Mouse (Mus musculus) regulatory T cell (primary cell): ENCODE results near the gene B3gat2.

Source experiments
- in situ Hi-C: fragments of 300-600 bp; cut with MboI, MseI; formaldehyde crosslinking; loops from one replicate; pipeline ENCODE4 v1.15.1; 2025; ENCODE audit warnings: high pct_unique_total_duplicates

B3gat2 gene

DNA sequence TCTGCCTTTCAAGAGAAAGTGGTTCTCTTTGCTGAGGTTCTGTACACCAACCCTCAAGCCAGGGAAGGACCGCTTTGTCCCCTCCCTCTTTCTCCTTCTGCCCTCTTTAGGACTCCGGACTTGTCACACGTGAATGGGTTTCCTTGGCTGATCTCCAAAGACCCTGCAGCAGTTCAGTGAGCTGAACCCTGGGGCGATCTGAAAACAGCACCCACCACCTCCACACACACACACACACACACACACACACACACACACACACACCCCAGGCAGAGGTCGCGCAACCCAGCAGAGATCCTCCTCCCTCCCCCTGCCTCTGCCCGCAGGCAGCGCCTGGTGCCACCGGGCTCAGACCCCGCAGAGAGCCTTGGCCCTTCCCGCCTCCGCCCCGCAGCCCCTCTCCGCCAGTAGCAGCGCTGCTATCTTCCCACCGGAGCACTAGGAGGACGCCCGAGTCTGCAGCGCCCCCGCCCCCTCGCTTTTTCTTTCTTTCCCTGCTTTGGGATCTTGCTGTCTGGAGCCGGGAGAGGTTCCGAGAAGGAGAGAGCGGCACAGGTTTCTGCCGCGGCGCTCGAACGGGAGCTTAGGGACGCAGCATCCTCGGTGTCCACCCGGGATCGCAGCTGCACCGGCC lies at the start of gene B3gat2:
Gene B3gat2, plus strand, starts transcription at position 252 of the 634 bp plus-strand sequence.
- in situ Hi-C loops = no loop called here

DNA sequence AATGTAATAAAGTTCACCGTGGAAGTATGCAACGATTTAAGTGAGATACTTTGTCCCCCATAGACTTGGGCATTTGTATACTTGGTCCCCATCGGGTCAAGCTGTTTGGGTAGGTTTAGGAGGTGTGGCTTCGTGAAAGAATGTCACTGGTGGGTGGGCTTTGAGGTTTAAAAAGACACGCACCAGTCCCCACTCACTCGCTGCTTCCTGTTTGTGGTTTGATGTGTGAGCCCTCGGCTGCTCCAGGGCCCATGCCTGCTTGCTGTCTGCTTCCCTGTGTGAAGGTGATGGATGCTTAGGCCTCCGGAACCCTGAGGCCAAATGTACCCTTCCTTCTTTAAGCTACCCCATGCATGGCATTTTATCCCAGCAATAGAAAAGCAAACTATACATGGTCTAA lies 41.2 kb upstream of the B3gat2 start:
- in situ Hi-C loops = no loop called here

DNA sequence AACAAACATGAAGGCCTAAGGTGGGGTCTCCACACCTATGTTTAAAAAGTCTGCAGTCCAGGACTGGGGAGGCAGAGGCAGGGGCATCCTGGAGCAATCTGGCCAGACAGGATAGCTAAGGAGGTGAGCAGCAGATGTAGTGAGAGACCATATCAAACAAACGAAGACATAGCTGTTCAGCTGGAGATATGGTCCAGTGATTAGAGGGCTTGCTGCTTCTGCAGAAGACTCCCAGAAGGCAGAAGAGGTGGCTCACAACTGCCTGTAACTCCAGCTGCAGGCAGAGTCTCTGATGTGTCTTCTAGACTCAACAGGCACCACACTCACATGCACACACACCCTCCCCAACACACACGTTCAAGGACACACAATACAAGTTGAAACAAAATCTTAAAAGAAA lies 40.5 kb upstream of the B3gat2 start:
- in situ Hi-C loops = no loop called here

DNA sequence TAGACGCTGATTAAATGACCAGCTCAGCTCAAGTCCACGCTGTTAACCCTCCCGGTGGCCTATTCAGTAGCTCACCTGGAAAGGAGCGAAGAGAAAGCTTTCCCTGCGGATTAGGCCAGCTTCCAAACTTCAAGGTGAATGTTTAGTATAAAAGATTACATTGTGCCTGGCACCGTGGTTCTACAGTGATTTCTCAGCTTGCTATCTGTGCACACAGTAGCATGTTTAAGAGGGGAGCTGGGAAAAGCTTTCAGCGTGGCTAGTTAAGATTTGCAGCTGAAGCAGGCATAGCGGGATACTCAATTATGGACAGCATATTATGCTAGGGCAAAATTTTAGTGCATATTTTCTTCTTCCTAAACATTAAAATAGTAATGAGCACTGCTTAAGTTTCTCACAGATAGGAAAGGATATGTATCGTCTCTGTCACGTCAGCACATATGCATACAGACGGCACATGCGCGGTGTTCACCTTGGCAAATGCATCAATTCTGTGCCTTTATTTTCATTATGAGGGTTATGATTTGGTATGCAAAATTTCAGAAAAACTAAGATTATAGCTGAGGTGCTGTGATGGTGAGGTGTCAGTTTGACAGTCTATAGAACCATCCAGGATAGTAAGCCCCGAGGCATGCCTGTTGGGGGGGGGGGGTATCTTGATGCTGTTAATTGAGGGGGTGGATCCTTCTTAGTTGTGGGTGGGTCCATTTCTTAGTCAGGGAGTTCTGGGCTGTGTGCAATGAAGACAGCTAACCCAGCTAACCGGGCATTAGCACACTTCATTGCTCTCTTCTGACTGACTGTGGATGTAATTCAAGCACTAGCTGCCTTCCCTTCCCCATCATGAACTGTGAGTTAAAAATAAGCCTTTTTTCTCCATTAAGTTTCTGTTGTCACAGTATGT lies 38.8 kb upstream of the B3gat2 start:
- in situ Hi-C loops = no loop called here

DNA sequence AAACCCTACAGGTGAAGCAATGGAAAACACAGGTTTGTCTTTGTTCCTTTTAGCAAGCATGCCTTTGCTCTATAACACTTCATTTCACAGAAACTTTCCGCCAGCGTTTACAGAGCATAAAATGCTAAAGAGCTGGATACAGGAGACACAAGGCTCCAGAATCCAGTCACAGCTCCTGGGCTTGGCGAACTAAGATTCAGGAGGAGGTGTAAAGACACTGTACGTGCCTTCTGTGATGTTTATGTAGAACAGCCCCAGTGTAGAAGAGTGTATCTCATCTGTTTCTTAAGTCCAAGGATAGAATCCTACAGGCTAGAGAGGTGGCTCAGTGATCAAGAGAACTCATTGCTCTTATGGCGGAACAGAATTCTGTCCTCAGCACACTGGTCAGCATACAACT lies 30.2 kb upstream of the B3gat2 start:
- in situ Hi-C loops = no loop called here

DNA sequence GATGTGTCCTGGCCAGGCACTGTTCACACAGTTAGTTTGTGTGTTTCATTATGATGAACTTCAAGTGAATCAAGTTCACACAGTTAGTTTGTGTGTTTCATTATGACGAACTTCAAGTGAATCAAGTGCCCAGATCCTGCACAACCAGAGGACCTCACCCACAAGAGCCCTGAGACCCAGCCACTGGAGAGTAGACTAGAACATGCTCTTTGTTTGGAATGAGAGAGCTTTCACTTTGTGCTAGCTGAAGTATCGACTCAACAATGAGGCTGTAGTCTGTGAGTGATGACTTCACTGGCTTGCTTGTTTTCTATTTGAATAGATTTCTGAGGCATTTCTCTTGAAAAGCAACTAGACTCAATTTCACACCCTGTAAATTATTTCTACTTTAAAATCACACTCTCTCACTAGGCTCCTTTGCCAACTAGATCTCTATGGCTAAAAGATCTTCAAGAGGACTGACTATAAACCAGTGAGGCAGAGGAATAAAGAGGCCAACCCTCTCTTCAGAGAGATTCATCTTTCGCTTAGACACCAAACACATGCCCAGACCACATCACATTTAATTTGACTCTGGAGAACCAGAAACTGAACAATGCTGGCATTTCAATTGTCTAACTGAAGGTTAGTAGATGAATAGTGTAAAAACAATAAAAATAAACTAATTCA lies 10.6 kb upstream of the B3gat2 start:
- in situ Hi-C loops = no loop called here

DNA sequence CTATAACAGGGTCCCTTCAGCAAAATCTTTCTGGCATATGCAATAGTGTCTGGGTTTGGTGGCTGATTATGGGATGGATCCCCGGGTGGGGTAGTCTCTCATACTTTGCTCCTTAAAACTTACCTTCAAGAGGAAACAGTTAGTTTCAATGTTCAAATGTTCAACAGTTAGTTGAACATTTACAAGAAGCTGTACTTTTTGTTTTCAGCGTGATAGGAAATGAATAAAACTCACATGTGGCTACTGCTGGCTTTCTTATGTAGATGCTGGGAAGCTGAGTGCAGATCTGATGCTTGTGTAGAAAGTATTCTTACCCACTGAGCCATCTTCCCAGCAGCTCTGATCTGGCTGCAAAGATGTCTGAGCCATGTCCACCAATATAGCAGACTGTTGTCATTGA lies 8.5 kb upstream of the B3gat2 start:
- in situ Hi-C loops = no loop called here

DNA sequence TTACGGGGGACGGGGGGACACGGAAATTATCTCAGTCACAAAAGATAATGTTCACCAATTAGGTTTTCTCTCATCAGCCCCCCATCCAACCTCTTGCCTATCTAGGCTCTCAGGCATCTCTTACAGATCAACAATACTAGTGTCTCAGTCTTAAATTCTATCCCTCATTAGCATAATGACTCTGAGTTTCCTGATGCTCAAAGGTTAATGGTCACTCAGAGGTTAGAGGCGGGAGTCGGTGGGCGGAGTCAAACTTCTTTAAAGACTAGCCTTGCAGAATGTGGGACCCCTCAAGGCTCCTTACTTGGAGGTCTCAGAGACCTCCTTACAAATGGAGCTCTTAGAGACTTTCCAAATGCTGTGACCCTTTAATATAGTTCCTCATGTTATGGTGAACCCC lies 8.0 kb upstream of the B3gat2 start:
- in situ Hi-C loops = no loop called here

DNA sequence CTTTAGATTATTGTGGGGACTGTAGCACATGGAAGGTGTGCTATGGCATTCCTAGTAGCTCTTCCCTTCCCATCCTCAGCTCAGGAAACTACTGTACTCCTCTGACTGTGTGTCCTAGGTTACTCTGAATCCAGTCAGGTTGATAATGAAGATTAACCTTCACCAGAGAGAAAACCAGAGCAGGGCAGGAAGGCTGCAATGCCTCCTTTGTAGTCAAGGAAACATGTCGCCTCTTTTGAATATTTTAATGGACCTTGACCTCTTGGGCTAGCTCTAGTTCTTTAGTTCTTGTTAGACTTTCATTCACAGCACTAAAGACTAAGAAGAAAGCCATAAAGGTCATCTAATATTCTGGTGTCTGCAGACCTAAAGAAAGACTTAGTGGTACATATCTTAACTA lies 7.2 kb upstream of the B3gat2 start:
- in situ Hi-C loops = no loop called here

DNA sequence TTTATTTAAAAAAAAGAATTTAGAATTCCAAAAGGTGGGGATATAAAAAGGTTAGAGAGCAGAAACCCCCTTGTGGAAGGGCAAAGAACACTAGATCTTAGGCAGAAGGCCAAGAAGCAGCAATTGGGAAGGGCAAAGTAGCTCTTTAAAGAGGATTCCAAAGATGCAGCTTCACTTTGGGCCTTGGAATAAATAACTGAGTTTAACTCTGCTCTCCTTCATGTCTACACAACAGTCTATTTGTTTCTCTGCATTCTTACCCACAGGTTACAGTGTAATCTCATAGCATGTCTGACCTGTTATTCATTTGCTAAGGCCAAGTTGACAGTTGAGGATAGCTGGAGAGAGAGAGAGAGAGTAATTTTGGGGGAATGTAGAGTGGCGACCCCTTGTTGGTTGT lies 6.6 kb upstream of the B3gat2 start:
- in situ Hi-C loops = no loop called here

DNA sequence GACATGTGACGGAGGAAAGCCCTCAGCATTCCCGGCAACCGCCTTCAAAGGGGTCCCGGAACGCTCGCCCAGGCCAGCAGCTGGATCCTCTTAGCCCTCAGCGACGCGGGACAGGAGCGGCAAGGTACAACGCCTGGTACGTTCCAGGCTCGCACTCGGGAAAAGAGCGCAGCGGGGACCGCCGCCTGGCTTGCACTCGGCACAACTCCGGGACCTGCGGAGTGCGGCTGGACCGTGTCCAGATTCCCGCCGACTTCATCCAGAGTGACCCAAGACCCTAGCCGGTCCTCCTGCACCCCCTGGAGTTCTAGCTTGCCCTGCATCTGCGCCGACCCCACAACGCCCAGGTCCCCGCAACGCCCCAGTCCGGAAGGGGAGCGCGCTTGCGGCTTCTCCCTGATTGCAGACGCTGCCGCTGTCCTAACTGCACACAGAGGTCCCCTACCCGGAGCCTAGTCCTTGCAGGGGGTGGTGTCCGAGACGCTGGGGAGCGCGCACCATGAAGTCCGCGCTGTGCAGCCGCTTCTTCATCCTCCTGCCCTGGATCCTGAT lies 659 bp downstream of the B3gat2 start:
- in situ Hi-C loops = no loop called here

DNA sequence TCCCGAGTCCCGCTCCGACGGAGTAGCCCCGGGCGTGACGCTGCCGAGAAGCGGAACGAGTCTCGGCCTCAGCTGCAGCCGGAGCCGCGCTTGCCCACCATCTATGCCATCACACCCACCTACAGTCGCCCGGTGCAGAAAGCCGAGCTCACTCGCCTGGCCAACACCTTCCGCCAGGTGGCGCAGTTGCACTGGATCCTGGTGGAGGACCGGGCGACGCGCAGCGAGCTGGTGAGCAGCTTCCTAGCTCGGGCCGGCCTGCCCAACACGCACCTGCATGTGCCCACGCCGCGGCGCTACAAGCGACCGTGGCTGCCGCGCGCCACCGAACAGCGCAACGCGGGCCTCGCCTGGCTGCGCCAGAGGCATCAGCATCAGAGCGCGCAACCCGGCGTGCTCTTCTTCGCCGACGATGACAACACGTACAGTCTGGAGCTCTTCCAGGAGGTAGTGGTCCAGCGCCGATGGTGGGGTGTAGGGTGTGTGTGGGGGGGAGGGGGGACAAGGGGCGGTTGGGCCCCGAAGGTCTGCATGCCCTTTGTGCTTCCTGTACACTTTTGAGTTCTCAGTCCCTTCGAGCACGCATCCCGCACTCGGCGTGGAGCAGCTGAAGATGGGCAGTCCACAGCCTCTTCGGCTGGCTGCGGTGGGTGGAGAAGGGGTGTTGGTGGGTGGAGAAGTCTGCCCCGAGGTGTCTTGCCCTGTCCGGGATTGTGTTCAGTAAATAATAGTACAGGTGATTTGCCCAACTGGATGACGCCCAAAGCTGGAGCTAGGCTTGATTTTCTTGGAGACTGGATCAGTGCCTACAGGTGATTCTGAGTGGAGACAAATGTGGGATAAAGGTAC lies 1.5 kb downstream of the B3gat2 start:
- in situ Hi-C loops = no loop called here

DNA sequence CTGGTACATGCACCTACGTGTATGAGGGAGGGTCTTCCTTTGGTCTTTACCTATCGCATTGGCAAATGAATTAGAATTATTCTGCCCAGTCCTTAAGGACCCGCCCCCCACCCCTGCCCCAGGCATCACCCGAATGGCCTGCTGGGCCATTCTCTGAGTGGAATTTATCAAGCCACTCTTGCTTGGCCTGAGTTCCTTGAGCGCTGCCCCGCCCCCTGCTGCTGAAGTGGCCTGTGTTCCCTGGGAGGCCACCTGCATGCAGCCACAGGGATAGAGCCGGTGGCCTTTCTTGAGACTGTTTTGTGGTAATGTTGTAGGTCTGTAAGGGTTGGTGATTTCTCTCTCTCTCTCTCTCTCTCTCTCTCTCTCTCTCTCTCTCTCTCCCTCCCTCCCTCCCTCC lies 2.2 kb downstream of the B3gat2 start:
- in situ Hi-C loops = no loop called here

DNA sequence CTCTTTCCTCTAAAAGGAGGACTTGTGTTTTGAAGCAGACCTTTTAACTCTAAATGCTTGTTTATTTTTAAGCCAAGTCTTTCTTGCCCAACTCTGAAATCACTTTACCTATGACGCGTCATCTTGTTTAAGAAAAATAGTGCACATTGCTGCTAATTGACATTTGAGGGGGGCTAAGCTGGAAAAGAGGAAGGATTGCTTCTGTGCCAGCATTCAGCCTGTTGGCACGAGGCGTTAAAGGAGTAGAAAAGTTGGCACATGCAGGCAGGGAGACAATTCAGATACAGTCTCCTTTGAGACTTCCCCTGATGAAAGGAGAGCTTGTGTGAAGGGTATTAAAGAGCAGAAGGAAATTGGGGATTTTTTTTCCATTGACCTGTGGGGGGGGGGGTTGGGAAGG lies 3.2 kb downstream of the B3gat2 start:
- in situ Hi-C loops = no loop called here

DNA sequence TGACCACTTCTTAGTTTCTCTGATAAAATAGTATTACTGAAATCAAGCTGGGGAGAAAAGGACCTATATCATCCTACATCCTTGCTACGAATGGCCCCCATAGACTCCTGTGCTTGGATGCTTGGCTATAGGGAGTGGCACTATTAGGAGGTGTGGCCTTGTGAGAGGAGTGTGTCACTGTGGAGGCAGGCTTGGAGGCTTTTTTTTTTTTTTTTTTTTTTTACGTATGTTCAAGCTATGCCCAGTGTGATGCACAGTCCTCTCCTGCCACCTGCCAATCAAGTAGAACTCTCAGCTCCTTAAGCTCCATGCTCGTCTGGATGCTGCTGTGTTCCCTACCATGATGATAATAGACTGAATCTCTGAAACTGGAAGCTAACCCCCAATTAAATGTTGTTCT lies 11.5 kb downstream of the B3gat2 start:
- in situ Hi-C loops = no loop called here

DNA sequence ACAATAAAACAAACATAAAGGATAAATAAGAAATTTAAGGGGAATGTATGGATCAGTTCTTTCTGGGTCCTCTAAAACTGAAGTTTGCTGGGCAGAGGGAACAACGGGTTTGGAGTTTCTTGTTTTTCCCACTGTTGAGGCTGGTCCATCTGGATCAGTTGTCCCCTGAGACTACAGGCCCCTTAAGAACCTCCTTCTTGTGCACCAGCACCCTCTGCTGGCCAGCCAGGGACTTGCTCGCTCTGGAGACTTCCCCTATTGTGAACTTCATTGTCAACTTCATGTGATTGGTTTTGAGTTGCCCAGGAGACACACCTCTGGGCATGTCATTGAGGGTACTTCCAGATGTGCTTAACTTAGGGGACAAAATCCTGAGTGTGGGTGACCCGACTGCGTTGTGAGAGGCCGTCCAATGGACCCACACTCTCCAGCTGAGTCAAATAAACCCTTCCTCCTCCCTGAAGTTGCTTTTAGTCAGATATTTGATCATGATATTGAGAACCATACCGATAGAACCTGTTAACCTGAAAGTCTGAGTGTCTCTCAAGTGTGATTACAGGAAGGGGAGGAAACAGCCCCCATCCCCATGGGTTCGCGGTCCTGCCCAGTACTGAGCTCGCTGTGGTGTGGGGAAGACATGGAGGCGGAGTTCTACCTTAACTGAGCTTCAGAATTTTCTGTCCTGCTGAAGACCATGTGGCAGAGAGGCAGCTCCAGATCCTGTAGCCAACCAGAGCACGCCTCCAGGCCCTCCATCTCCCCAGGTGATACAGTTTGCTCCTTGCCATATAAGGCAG lies 31.4 kb downstream of the B3gat2 start:
- in situ Hi-C loops = loop anchor here (10.0 kb wide), 1 partner anchor 468 kb away; no protein-coding TSS in a partner anchor

DNA sequence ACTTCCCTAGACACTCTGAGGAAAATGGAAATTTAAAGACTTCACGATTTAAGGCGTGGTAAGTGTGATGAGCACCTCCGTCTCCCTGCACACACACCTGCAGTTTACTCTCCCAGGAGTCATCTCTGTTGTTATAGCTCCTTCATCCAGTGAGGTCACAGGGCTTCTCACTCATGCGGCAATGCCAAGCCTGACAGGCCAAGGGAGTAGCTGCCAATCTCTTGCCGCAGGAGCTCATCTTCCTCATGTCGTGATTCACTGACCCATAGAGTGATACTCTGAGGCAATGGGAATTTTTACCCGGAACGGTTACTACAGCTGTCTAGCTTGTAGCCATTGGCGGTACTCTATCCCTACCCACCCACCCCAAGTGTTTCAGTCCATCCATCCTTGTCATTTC lies 36.8 kb downstream of the B3gat2 start:
- in situ Hi-C loops = loop anchor here (10.0 kb wide), 1 partner anchor 474 kb away; no protein-coding TSS in a partner anchor

DNA sequence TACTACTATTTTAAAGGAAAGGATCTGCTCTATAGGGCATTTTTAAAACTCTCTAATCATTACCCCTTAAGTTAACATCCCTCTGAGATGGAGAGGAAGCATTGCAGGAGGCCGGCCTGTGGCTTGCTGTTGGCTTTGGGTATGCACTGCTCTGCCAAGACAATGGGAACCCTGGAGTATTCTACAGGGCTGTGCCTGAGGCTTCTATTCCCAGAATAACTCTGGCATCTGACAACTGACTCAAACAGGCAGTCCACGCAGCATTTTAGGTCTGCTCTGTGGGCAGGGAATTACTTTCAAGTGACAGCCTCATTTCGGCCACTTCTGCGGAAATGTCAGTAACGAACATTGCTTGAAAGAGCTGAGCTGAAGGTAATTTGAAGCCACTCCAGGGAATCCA lies 60.1 kb downstream of the B3gat2 start:
- in situ Hi-C loops = loop anchor here (10.0 kb wide), 1 partner anchor 103 kb away; the partner anchor contains the start of gene Smap1

DNA sequence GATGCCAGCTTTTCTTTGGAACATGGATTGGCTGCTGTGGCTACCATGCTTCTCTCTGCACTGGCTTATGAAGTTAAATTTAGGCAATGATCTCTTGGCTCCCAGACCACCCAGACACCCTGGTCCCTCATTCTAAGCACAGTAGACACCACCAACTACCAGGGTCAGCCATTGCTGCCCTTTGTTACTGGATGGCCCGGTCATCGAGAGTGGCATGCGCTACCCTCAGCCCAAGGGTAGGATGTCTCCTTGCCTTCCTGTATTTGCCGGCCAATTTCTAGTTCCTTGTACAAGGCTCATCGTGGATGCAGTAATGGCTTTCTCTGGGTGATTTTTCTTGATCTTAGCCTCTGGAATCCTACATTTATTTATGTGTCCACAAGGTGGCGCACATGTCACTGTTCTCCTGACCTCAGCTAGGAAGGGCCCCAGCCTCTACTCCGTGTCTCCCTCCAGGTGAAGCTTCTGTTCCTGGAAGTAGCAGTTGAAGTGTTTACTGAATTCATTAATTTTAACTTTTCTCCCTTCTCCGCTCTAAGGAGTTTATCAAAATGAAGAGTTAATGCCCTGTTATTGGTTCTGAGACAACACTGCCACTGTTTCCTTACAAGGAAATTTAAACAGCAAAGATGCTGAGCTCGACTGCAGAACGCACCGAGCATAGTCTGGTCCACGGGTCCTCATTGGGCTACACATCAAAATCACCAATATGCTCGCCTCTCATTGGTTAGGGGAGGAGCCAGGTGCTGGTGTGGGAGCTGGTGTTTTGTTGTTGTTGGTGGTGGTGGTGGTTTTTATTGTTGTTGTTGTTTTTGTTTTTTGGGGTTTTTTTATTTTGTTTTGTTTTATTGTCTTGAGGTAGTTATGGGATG lies 65.6 kb downstream of the B3gat2 start:
- in situ Hi-C loops = loop anchor here (5.0 to 10.0 kb wide), 2 partner anchors 98 to 205 kb away; partner anchors contain the start of gene Smap1
